In the genomic region with DNA sequence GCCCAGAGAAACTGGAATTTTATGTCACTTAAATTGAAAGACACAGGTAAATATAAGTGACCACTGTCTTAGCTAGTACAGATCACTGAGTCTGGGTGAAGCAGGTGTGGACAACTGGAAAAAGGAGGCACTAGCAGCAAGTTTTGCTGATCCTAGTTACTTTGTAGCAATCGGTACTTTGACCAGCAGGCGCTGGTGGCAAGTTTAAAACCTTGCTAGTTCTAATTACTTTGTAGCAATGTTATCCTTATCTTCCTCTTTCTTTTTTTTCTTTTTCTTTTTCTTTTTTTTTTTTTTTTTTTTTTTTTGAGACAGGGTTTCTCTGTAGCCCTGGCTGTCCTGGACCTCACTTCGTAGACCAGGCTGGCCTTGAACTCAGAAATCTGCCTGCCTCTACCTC, we compare ENCODE assay signal across 35 mouse cellular contexts. TPM values are rescaled to one million over a fixed set of nuclear protein-coding genes. Genes with fewer than 3 reads are reported as not detected.
"Had no signal": no experiment of that assay in that cellular context is flagged by ENCODE, and none has a peak within 500 bp of the region (broad histone marks: within the 10 kb centered on the region; RNA-seq: fewer than 3 reads in every experiment).

No protein-coding gene starts in this region.

- H3K4me1 ChIP-seq: embryonic facial prominence, embryonic 10.5 days; embryonic facial prominence, embryonic 12.5 days; embryonic facial prominence, embryonic 13.5 days; embryonic facial prominence, embryonic 15.5 days; forebrain, embryonic 10.5 days; forebrain, embryonic 12.5 days; forebrain, embryonic 13.5 days; forebrain, embryonic 15.5 days had no signal

- H3K27me3 ChIP-seq: embryonic facial prominence, embryonic 12.5 days; embryonic facial prominence, embryonic 15.5 days; forebrain, embryonic 15.5 days had no signal

- H3K9me3 ChIP-seq: embryonic facial prominence, embryonic 10.5 days; embryonic facial prominence, embryonic 12.5 days; embryonic facial prominence, embryonic 13.5 days; embryonic facial prominence, embryonic 15.5 days; forebrain, embryonic 10.5 days; forebrain, embryonic 12.5 days; forebrain, embryonic 13.5 days; forebrain, embryonic 15.5 days had no signal

- H3K36me3 ChIP-seq: embryonic facial prominence, embryonic 10.5 days; embryonic facial prominence, embryonic 12.5 days; embryonic facial prominence, embryonic 13.5 days; embryonic facial prominence, embryonic 15.5 days; forebrain, embryonic 10.5 days; forebrain, embryonic 12.5 days; forebrain, embryonic 15.5 days had no signal

- H3K9ac ChIP-seq: embryonic facial prominence, embryonic 12.5 days; embryonic facial prominence, embryonic 13.5 days; embryonic facial prominence, embryonic 15.5 days; forebrain, embryonic 12.5 days; forebrain, embryonic 13.5 days; forebrain, embryonic 15.5 days; forebrain, postnatal 0 days had no signal

- DNase-seq: cerebellum, adult 9-10 months; cerebellum, adult 9-11 months; cerebellum, postnatal 10 days; cerebellum, postnatal 14 days; cerebellum, postnatal 25 days; cerebellum, postnatal 36 days; embryo, embryonic 11 days; forebrain, postnatal 0 days; gastrocnemius, adult 2 months; gastrocnemius, postnatal 10 days; gastrocnemius, postnatal 14 days; gastrocnemius, postnatal 25 days; gastrocnemius, postnatal 36 days; heart, adult 11 months; heart, adult 18-20 months; heart, adult 2 months had no signal

- H3K27ac ChIP-seq: embryonic facial prominence, embryonic 10.5 days; embryonic facial prominence, embryonic 12.5 days; embryonic facial prominence, embryonic 13.5 days; embryonic facial prominence, embryonic 15.5 days; forebrain, embryonic 10.5 days; forebrain, embryonic 12.5 days; forebrain, embryonic 13.5 days; forebrain, embryonic 15.5 days; gastrocnemius, adult 2 months; heart, adult 2 months had no signal

- H3K4me3 ChIP-seq: embryonic facial prominence, embryonic 10.5 days; embryonic facial prominence, embryonic 12.5 days; embryonic facial prominence, embryonic 13.5 days; embryonic facial prominence, embryonic 15.5 days; erythroblast, embryonic 14.5 days; forebrain, embryonic 10.5 days; forebrain, embryonic 12.5 days; forebrain, embryonic 13.5 days; forebrain, embryonic 15.5 days; gastrocnemius, adult 2 months; heart, adult 2 months had no signal

RNA-seq across cellular contexts. Expression of a gene that starts 4.4 kb away (rescaled TPM):
- total RNA-seq: common myeloid progenitor, adult 5-6 weeks; forebrain, postnatal 0 days; gastrocnemius, adult 18-20 months; gastrocnemius, adult 2 months; gastrocnemius, adult 8-10 months; gastrocnemius, postnatal 10 days; gastrocnemius, postnatal 14 days; gastrocnemius, postnatal 25 days; gastrocnemius, postnatal 36 days; gastrocnemius, postnatal 4 days; granulocyte monocyte progenitor cell, adult 5-6 weeks; heart, adult 18-20 months; heart, adult 2 months had no signal
- polyA plus RNA-seq: cortical plate, adult 2 months; embryonic facial prominence, embryonic 10.5 days; embryonic facial prominence, embryonic 11.5 days; embryonic facial prominence, embryonic 12.5 days; embryonic facial prominence, embryonic 13.5 days; erythroblast, embryonic 14.5 days; forebrain, embryonic 10.5 days; forebrain, embryonic 11.5 days; forebrain, embryonic 12.5 days; forebrain, embryonic 13.5 days; forebrain, embryonic 15.5 days; frontal cortex, adult 2 months; gonadal fat pad, adult 2 months; heart, adult 2 months had no signal

RNA-seq across cellular contexts. Expression of a gene that starts 17.5 kb away (rescaled TPM):
- total RNA-seq: common myeloid progenitor, adult 5-6 weeks; gastrocnemius, adult 18-20 months; gastrocnemius, adult 2 months; gastrocnemius, adult 8-10 months; gastrocnemius, postnatal 10 days; gastrocnemius, postnatal 14 days; gastrocnemius, postnatal 25 days; gastrocnemius, postnatal 36 days; gastrocnemius, postnatal 4 days; granulocyte monocyte progenitor cell, adult 5-6 weeks; heart, adult 18-20 months; heart, adult 2 months had no signal
- polyA plus RNA-seq: embryonic facial prominence, embryonic 10.5 days; embryonic facial prominence, embryonic 11.5 days; erythroblast, embryonic 14.5 days; forebrain, embryonic 10.5 days; forebrain, embryonic 11.5 days had no signal
